Mouse (Mus musculus): ENCODE data around the gene Cep170. TPM values are rescaled to one million over a fixed set of nuclear protein-coding genes. Genes with fewer than 3 reads are reported as not detected.
A peak's percentile ranks its signal among the peaks of the same experiment; 100 is the strongest.

The Cep170 gene
- polyA plus RNA-seq, 1 experiment = 22.9 TPM

GRCm38 (mm10) chr1:176727372-176727771, 86.5 kb downstream of the Cep170 start:
- 93% methylated on average over 2 of the region's 2 CpGs for WGBS
- no peak for TF ChIP-seq POLR2A (IDR thresholded peaks at IDR 0.05; ENCODE audit: control insufficient read depth, extremely low read depth, insufficient read depth, low read length, poor library complexity)

GRCm38 (mm10) chr1:176724771-176725170, 89.1 kb downstream of the Cep170 start:
- no peak overlapping the region for H3K4me3 ChIP-seq (ENCODE audit: control insufficient read depth, insufficient read depth, low read length)
- H3K27me3 ChIP-seq (ENCODE audit: control insufficient read depth, insufficient read depth, low read length) = no peaks in the 10 kb centered on the region
- H3K4me1 ChIP-seq (replicated peaks; ENCODE audit: control insufficient read depth, insufficient read depth, low read length) = no peaks in the 10 kb centered on the region
- DNase-seq = no peak
- WGBS = 95% methylated on average over 20 of the region's 20 CpGs
- H3K36me3 ChIP-seq (ENCODE audit: control insufficient read depth, insufficient read depth, low read length) = no peaks in the 10 kb centered on the region
- H3K27ac ChIP-seq (ENCODE audit: control insufficient read depth, insufficient read depth, low read length) = no peak overlapping the region
- TF ChIP-seq CTCF (IDR thresholded peaks at IDR 0.05; ENCODE audit: borderline replicate concordance, control insufficient read depth, extremely low read depth, insufficient read depth, low read length, poor library complexity) (no peak), POLR2A (IDR thresholded peaks at IDR 0.05; ENCODE audit: control insufficient read depth, extremely low read depth, insufficient read depth, low read length, poor library complexity) (no peak)

More at GRCm38 (mm10) chr1:176727372-176727771, 86.5 kb downstream of the Cep170 start:
- H3K27me3 ChIP-seq (ENCODE audit: control insufficient read depth, insufficient read depth, low read length) = no peaks in the 10 kb centered on the region
- no peak overlapping the region for H3K27ac ChIP-seq (ENCODE audit: control insufficient read depth, insufficient read depth, low read length)
- H3K4me3 ChIP-seq (ENCODE audit: control insufficient read depth, insufficient read depth, low read length) = no peak overlapping the region
- DNase-seq = no peak
- no peaks in the 10 kb centered on the region for H3K36me3 ChIP-seq (ENCODE audit: control insufficient read depth, insufficient read depth, low read length)
- no peaks in the 10 kb centered on the region for H3K4me1 ChIP-seq (replicated peaks; ENCODE audit: control insufficient read depth, insufficient read depth, low read length)

GRCm38 (mm10) chr1:176723858-176724713, 89.8 kb downstream of the Cep170 start:
- H3K4me3 ChIP-seq (ENCODE audit: control insufficient read depth, insufficient read depth, low read length) = no peak overlapping the region
- H3K27ac ChIP-seq (ENCODE audit: control insufficient read depth, insufficient read depth, low read length) = no peak overlapping the region
- 84% methylated on average over 8 of the region's 8 CpGs for WGBS
- H3K4me1 ChIP-seq (replicated peaks; ENCODE audit: control insufficient read depth, insufficient read depth, low read length) = no peaks in the 10 kb centered on the region
- H3K36me3 ChIP-seq (ENCODE audit: control insufficient read depth, insufficient read depth, low read length) = no peaks in the 10 kb centered on the region
- TF ChIP-seq CTCF (IDR thresholded peaks at IDR 0.05; ENCODE audit: borderline replicate concordance, control insufficient read depth, extremely low read depth, insufficient read depth, low read length, poor library complexity) = no peak
- no peak for TF ChIP-seq POLR2A (IDR thresholded peaks at IDR 0.05; ENCODE audit: control insufficient read depth, extremely low read depth, insufficient read depth, low read length, poor library complexity)
- no peaks in the 10 kb centered on the region for H3K27me3 ChIP-seq (ENCODE audit: control insufficient read depth, insufficient read depth, low read length)
- no peak for DNase-seq

- DNase-seq = peak; percentile 56
- 40% methylated on average over 2 of the region's 2 CpGs for WGBS
- no peak overlapping the region for H3K27ac ChIP-seq (ENCODE audit: control insufficient read depth, insufficient read depth, low read length)
Measured at GRCm38 (mm10) chr1:176712436-176712835, 101.4 kb downstream of the Cep170 start.

GRCm38 (mm10) chr1:176700226-176700625, 113.6 kb downstream of the Cep170 start:
- 96% methylated on average over 1 of the region's 1 CpGs for WGBS
- DNase-seq = no peak

More at GRCm38 (mm10) chr1:176712436-176712835, 101.4 kb downstream of the Cep170 start:
- H3K36me3 ChIP-seq (ENCODE audit: control insufficient read depth, insufficient read depth, low read length) = no peaks in the 10 kb centered on the region
- no peak overlapping the region for H3K4me3 ChIP-seq (ENCODE audit: control insufficient read depth, insufficient read depth, low read length)
- H3K4me1 ChIP-seq (replicated peaks; ENCODE audit: control insufficient read depth, insufficient read depth, low read length) = no peaks in the 10 kb centered on the region
- no peaks in the 10 kb centered on the region for H3K27me3 ChIP-seq (ENCODE audit: control insufficient read depth, insufficient read depth, low read length)
- TF ChIP-seq CTCF (IDR thresholded peaks at IDR 0.05; ENCODE audit: borderline replicate concordance, control insufficient read depth, extremely low read depth, insufficient read depth, low read length, poor library complexity) (no peak), POLR2A (IDR thresholded peaks at IDR 0.05; ENCODE audit: control insufficient read depth, extremely low read depth, insufficient read depth, low read length, poor library complexity) (no peak)

GRCm38 (mm10) chr1:176699793-176700192, 114.1 kb downstream of the Cep170 start:
- DNase-seq = no peak

More at GRCm38 (mm10) chr1:176700226-176700625, 113.6 kb downstream of the Cep170 start:
- Histone ChIP-seq H3K4me3 (ENCODE audit: control insufficient read depth, insufficient read depth, low read length) (no peak overlapping the region), H3K27ac (ENCODE audit: control insufficient read depth, insufficient read depth, low read length) (no peak overlapping the region), H3K4me1 (replicated peaks; ENCODE audit: control insufficient read depth, insufficient read depth, low read length) (no peaks in the 10 kb centered on the region), H3K27me3 (ENCODE audit: control insufficient read depth, insufficient read depth, low read length) (no peaks in the 10 kb centered on the region), H3K36me3 (ENCODE audit: control insufficient read depth, insufficient read depth, low read length) (no peaks in the 10 kb centered on the region)
- TF ChIP-seq CTCF (IDR thresholded peaks at IDR 0.05; ENCODE audit: borderline replicate concordance, control insufficient read depth, extremely low read depth, insufficient read depth, low read length, poor library complexity) (no peak), POLR2A (IDR thresholded peaks at IDR 0.05; ENCODE audit: control insufficient read depth, extremely low read depth, insufficient read depth, low read length, poor library complexity) (no peak)

More at GRCm38 (mm10) chr1:176699793-176700192, 114.1 kb downstream of the Cep170 start:
- no peaks in the 10 kb centered on the region for H3K36me3 ChIP-seq (ENCODE audit: control insufficient read depth, insufficient read depth, low read length)
- H3K4me3 ChIP-seq (ENCODE audit: control insufficient read depth, insufficient read depth, low read length) = no peak overlapping the region
- H3K4me1 ChIP-seq (replicated peaks; ENCODE audit: control insufficient read depth, insufficient read depth, low read length) = no peaks in the 10 kb centered on the region
- TF ChIP-seq POLR2A (IDR thresholded peaks at IDR 0.05; ENCODE audit: control insufficient read depth, extremely low read depth, insufficient read depth, low read length, poor library complexity) (no peak), CTCF (IDR thresholded peaks at IDR 0.05; ENCODE audit: borderline replicate concordance, control insufficient read depth, extremely low read depth, insufficient read depth, low read length, poor library complexity) (no peak)
- H3K27ac ChIP-seq (ENCODE audit: control insufficient read depth, insufficient read depth, low read length) = no peak overlapping the region
- no peaks in the 10 kb centered on the region for H3K27me3 ChIP-seq (ENCODE audit: control insufficient read depth, insufficient read depth, low read length)
